Mouse (Mus musculus) bone marrow macrophage, adult 2 months (primary cell): ENCODE measurements around the gene Gm49325.

Experiments
- CTCF ChIP-seq: IDR thresholded peaks from 2 replicates; pipeline ENCODE4 v1.5.1; 2012; ENCODE audit warnings: low read depth, mild to moderate bottlenecking, low read length, moderate library complexity
- POLR2A ChIP-seq: IDR thresholded peaks from 2 replicates; pipeline ENCODE4 v1.6.1; 2012; ENCODE audit warnings: mild to moderate bottlenecking, low read depth, low read length, borderline replicate concordance

DNA sequence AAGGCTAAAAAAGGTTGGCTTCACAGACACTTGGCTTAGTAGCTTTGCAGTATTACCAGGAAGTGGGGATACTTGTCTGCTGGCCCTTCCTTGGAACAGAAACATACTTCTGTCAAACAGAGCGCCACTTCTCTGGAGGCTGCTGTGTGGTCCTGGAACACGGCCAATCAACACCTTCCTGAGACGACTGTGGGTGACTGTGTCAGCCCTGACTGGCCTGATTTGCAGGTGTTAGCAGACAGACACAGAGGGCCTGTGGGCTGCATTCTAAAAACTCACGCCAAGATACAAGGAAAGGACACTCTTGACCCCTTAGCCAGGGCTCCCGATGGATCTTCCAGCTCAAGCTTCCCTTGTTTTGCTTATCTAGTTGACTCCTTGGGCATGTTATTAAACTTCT lies 1.0 kb upstream of the Gm49325 start:
- TF ChIP-seq POLR2A (no peak), CTCF (no peak)
